Mouse (Mus musculus) myocyte (in vitro differentiated cells): ENCODE measurements around the gene Cers6. TPM values are rescaled to one million over a fixed set of nuclear protein-coding genes. Genes with fewer than 3 reads are reported as not detected.
A peak's percentile ranks its signal among the peaks of the same experiment; 100 is the strongest.

Experiments
- H3K27me3 ChIP-seq: one replicate; pipeline ENCODE4 v1.6.1; 2011; ENCODE audit not compliant: control insufficient read depth, insufficient read depth, insufficient read length
- H3K36me3 ChIP-seq: one replicate; pipeline ENCODE4 v1.6.1; 2011; ENCODE audit not compliant: control insufficient read depth, insufficient read depth
- H3K4me2 ChIP-seq: one replicate; pipeline ENCODE4 v1.6.1; 2011; ENCODE audit warnings: low read depth, control low read depth
- H3K4me3 ChIP-seq: one replicate; pipeline ENCODE4 v1.5.1; 2011; ENCODE audit warnings: mild to moderate bottlenecking, control low read depth, moderate library complexity
- H3K79me2 ChIP-seq: one replicate; pipeline ENCODE4 v1.6.1; 2011; ENCODE audit not compliant: control insufficient read depth, insufficient read depth
- H3ac ChIP-seq: one replicate; pipeline ENCODE4 v1.6.1; 2011; ENCODE audit not compliant: control insufficient read depth, insufficient read length
- CEBPB ChIP-seq: IDR thresholded peaks from 2 replicates; pipeline ENCODE4 v1.6.1; 2011; ENCODE audit warnings: mild to moderate bottlenecking, moderate library complexity; ENCODE audit not compliant: poor library complexity, insufficient read depth, severe bottlenecking
- E2F4 ChIP-seq: IDR thresholded peaks from one replicate; pipeline ENCODE4 v1.6.1; 2011; ENCODE audit warnings: mild to moderate bottlenecking, control low read depth, moderate library complexity; ENCODE audit not compliant: insufficient read depth
- MAX ChIP-seq: IDR thresholded peaks from one replicate; pipeline ENCODE4 v1.6.1; 2011; ENCODE audit warnings: low read depth, mild to moderate bottlenecking, control low read depth
- MYOD1 ChIP-seq, 3 experiments: IDR thresholded peaks; one replicate each; pipeline ENCODE4 v1.6.1; 2011; ENCODE audit warnings: control low read depth in 2 of 3, low read depth in 2 of 3, mild to moderate bottlenecking in 2 of 3, moderate library complexity in 1 of 3; ENCODE audit not compliant: insufficient read length in 2 of 3, control insufficient read depth in 1 of 3
- MYOG ChIP-seq, 3 experiments: IDR thresholded peaks; one replicate each; pipeline ENCODE4 v1.6.1; 2011; ENCODE audit warnings: control low read depth in 2 of 3, low read depth in 2 of 3, mild to moderate bottlenecking in 2 of 3; ENCODE audit not compliant: insufficient read length in 2 of 3, control insufficient read depth in 1 of 3, insufficient read depth in 1 of 3
- POLR2A ChIP-seq: IDR thresholded peaks from one replicate; pipeline ENCODE4 v1.6.1; 2011; ENCODE audit warnings: low read depth, mild to moderate bottlenecking, control low read depth, moderate library complexity; ENCODE audit not compliant: insufficient read length
- POLR2AphosphoS2 ChIP-seq: IDR thresholded peaks from one replicate; pipeline ENCODE4 v1.6.1; 2011; ENCODE audit warnings: low read depth, control low read depth; ENCODE audit not compliant: insufficient read length
- REST ChIP-seq: IDR thresholded peaks from one replicate; pipeline ENCODE4 v1.6.1; 2011; ENCODE audit warnings: mild to moderate bottlenecking, control low read depth, moderate library complexity; ENCODE audit not compliant: insufficient read depth, insufficient read length
- SRF ChIP-seq: IDR thresholded peaks from one replicate; pipeline ENCODE4 v1.6.1; 2011; ENCODE audit warnings: low read depth; ENCODE audit not compliant: control insufficient read depth, insufficient read length
- TCF12 ChIP-seq: IDR thresholded peaks from one replicate; pipeline ENCODE4 v1.6.1; 2011; ENCODE audit warnings: mild to moderate bottlenecking, control low read depth; ENCODE audit not compliant: poor library complexity, insufficient read depth, severe bottlenecking
- TCF3 ChIP-seq: IDR thresholded peaks from one replicate; pipeline ENCODE4 v1.6.1; 2011; ENCODE audit warnings: low read depth, control low read depth; ENCODE audit not compliant: insufficient read length
- USF1 ChIP-seq: IDR thresholded peaks from one replicate; pipeline ENCODE4 v1.6.1; 2011; ENCODE audit warnings: low read depth, mild to moderate bottlenecking, control low read depth, moderate library complexity
- polyA plus RNA-seq: library from polyadenylated mRNA; unstranded; fragments of >200 nt; fragmentation: generic; extraction: Trizol; gene quantifications from one replicate; pipeline ENCODE4 v1.2.1, GENCODE M21; 2012; ENCODE audit warnings: missing spikeins

Gene Cers6
- polyA plus RNA-seq, 1 experiment, result 16.5 TPM

- H3K27me3 ChIP-seq, result no peaks in the 10 kb centered on the region
- 0 out of 2 replicates have a peak, but pooled peaks have one; percentile 15 for TF ChIP-seq CEBPB
- no peak for TF ChIP-seq TCF3
- H3K4me3 ChIP-seq, result no peak overlapping the region
- no peak overlapping the region for H3ac ChIP-seq
- H3K36me3 ChIP-seq, result peaks cover 14% of the 10 kb centered on the region
- no peak overlapping the region for H3K4me2 ChIP-seq
- H3K79me2 ChIP-seq, result peaks cover 21% of the 10 kb centered on the region
Observed at GRCm38 (mm10) chr2:68936773-68937172, 75.5 kb downstream of the Cers6 start.

- no peaks in the 10 kb centered on the region for H3K27me3 ChIP-seq
- H3K4me3 ChIP-seq, result no peak overlapping the region
- TF ChIP-seq TCF3, result no peak
- no peak for TF ChIP-seq SRF
- TF ChIP-seq POLR2AphosphoS2, result no peak
- no peak for TF ChIP-seq USF1
- H3K36me3 ChIP-seq, result peaks cover 14% of the 10 kb centered on the region
- H3ac ChIP-seq, result no peak overlapping the region
- no peak overlapping the region for H3K4me2 ChIP-seq
- peaks cover 13% of the 10 kb centered on the region for H3K79me2 ChIP-seq
Observed at GRCm38 (mm10) chr2:68937833-68938232, 76.6 kb downstream of the Cers6 start.

GRCm38 (mm10) chr2:68944898-68945297 is 83.7 kb downstream of the Cers6 start:
- H3K36me3 ChIP-seq, result peaks cover 17% of the 10 kb centered on the region
- H3ac ChIP-seq, result no peak overlapping the region
- TF ChIP-seq CEBPB (no peak), TCF12 (no peak), USF1 (no peak), E2F4 (no peak), TCF3 (no peak), SRF (no peak), MYOG (IDR thresholded peaks at IDR 0.05; ENCODE audit: control insufficient read depth in 1 of 3, insufficient read depth in 1 of 3, insufficient read length in 2 of 3, low read depth in 2 of 3) (no peak), REST (no peak), POLR2AphosphoS2 (no peak), MAX (no peak), MYOD1 (IDR thresholded peaks at IDR 0.05; ENCODE audit: control insufficient read depth in 1 of 3, insufficient read length in 2 of 3, low read depth in 2 of 3) (no peak), POLR2A (no peak)
- H3K4me2 ChIP-seq, result no peak overlapping the region
- H3K79me2 ChIP-seq, result no peaks in the 10 kb centered on the region
- H3K4me3 ChIP-seq, result no peak overlapping the region
- no peaks in the 10 kb centered on the region for H3K27me3 ChIP-seq

GRCm38 (mm10) chr2:68945976-68946375 is 84.7 kb downstream of the Cers6 start:
- no peak for TF ChIP-seq TCF12
- no peak for TF ChIP-seq MYOD1 (IDR thresholded peaks at IDR 0.05; ENCODE audit: control insufficient read depth in 1 of 3, insufficient read length in 2 of 3, low read depth in 2 of 3)
- no peak for TF ChIP-seq E2F4
- TF ChIP-seq POLR2AphosphoS2, result no peak
- no peak for TF ChIP-seq CEBPB
- no peak for TF ChIP-seq POLR2A
- no peak for TF ChIP-seq USF1
- TF ChIP-seq MAX, result no peak
- TF ChIP-seq SRF, result no peak
- TF ChIP-seq MYOG (IDR thresholded peaks at IDR 0.05; ENCODE audit: control insufficient read depth in 1 of 3, insufficient read depth in 1 of 3, insufficient read length in 2 of 3, low read depth in 2 of 3), result no peak
- no peak for TF ChIP-seq REST
- no peak for TF ChIP-seq TCF3
- H3K36me3 ChIP-seq, result peaks cover 17% of the 10 kb centered on the region
- H3K79me2 ChIP-seq, result no peaks in the 10 kb centered on the region
- H3K4me3 ChIP-seq, result no peak overlapping the region
- no peaks in the 10 kb centered on the region for H3K27me3 ChIP-seq
- no peak overlapping the region for H3ac ChIP-seq
- H3K4me2 ChIP-seq, result no peak overlapping the region

- no peak overlapping the region for H3K4me3 ChIP-seq
- TF ChIP-seq TCF12 (no peak), SRF (no peak), POLR2AphosphoS2 (no peak), CEBPB (no peak), TCF3 (no peak), POLR2A (no peak)
- no peak overlapping the region for H3K4me2 ChIP-seq
- peaks cover 21% of the 10 kb centered on the region for H3K36me3 ChIP-seq
- no peaks in the 10 kb centered on the region for H3K27me3 ChIP-seq
- H3ac ChIP-seq, result no peak overlapping the region
- H3K79me2 ChIP-seq, result no peaks in the 10 kb centered on the region
Observed at GRCm38 (mm10) chr2:68946819-68947218, 85.6 kb downstream of the Cers6 start.

- Histone ChIP-seq H3K36me3 (peaks cover 21% of the 10 kb centered on the region), H3K27me3 (no peaks in the 10 kb centered on the region), H3K79me2 (no peaks in the 10 kb centered on the region), H3K4me2 (no peak overlapping the region), H3K4me3 (no peak overlapping the region), H3ac (no peak overlapping the region)
- TF ChIP-seq REST (no peak), TCF3 (no peak), MYOG (IDR thresholded peaks at IDR 0.05; ENCODE audit: control insufficient read depth in 1 of 3, insufficient read depth in 1 of 3, insufficient read length in 2 of 3, low read depth in 2 of 3) (no peak), POLR2AphosphoS2 (no peak), POLR2A (no peak), TCF12 (no peak)
Observed at GRCm38 (mm10) chr2:68949137-68949536, 87.9 kb downstream of the Cers6 start.
